Mouse (Mus musculus) small intestine, adult 2 months (tissue): ENCODE data around the gene Arl6.

Experiments used
- CTCF ChIP-seq: fragments of 200-500 bp; IDR thresholded peaks from 2 replicates; pipeline ENCODE4 v1.5.1; 2012; ENCODE audit warnings: low read depth, mild to moderate bottlenecking, control low read depth, inconsistent platforms, low read length, moderate library complexity, mixed read lengths; ENCODE audit not compliant: insufficient replicate concordance, insufficient read length; ENCODE audit errors: extremely low read depth
- POLR2A ChIP-seq: fragments of 200-500 bp; IDR thresholded peaks from 2 replicates; pipeline ENCODE4 v1.6.1; 2012; ENCODE audit warnings: low read depth, mild to moderate bottlenecking, control low read depth, inconsistent platforms, low read length, moderate library complexity

- TF ChIP-seq CTCF = no peak
- TF ChIP-seq POLR2A = no peak
These were observed 44.5 kb downstream of the Arl6 start for GRCm38 (mm10) chr16:59594714-59595113.
